Mouse (Mus musculus) c-Kit-positive CD71-negative TER-119-negative erythroid progenitor cells, embryonic 14.5 days (primary cell): ENCODE measurements around the gene Tmem94.
A peak's percentile ranks its signal among the peaks of the same experiment; 100 is the strongest.

Source experiments
- DNase-seq: peaks from one replicate; pipeline ENCODE4 v3.0.0-alpha.2; 2013; ENCODE audit warnings: low read depth

Gene Tmem94

DNA sequence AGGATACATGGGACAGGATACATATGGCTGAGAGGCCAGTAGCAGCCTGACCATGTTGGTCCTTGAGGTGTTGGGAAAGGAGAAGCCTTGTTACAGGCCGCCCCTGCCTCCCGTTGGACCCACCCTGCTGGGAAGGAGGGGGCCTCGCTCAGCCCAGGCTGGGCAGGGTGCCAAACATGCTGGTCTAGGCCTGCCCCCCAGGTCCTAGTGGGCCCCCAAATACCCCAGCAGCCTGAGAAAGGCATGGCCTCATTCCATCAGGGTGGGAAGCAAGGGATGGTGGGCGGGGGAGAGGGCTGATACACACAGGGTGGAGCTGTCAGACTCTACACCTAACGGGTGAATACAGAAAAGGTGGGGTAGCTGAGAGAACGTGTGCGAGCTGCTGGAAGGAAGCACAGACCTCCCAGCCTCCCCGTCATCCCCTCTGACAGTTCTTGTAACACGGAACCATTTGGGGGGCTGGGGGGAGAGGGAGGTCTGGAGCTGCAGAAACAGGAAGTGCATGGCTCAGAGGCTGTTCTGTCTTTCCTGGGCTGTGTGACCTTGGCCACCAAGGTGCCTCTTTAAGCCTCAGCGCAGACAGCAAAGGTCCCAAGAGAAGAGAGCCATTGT is 43.6 kb downstream of the Tmem94 start:
- no peak for DNase-seq

- no peak for DNase-seq
These were observed 44.1 kb downstream of the Tmem94 start for GRCm38 (mm10) chr11:115809311-115809781.

DNA sequence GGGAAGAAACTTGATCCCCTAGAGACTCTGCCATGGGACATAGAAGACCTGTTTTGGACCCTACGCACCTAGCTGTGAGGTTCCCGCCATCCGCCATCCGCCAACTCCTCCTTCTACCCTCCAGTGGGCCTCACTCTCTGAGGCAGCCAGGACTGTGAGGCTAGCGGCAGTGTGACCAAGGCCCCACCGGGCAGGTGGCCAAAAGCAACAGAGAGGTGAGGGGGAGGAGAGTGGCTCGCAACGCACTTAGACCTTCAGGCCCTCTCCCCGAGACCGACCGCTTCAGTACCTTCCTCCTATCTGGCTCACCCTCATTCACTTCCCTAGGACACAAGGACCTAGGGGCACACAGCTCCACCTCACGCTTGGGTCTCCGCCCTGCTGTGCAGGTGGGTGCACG is 45.1 kb downstream of the Tmem94 start:
- no peak for DNase-seq

DNA sequence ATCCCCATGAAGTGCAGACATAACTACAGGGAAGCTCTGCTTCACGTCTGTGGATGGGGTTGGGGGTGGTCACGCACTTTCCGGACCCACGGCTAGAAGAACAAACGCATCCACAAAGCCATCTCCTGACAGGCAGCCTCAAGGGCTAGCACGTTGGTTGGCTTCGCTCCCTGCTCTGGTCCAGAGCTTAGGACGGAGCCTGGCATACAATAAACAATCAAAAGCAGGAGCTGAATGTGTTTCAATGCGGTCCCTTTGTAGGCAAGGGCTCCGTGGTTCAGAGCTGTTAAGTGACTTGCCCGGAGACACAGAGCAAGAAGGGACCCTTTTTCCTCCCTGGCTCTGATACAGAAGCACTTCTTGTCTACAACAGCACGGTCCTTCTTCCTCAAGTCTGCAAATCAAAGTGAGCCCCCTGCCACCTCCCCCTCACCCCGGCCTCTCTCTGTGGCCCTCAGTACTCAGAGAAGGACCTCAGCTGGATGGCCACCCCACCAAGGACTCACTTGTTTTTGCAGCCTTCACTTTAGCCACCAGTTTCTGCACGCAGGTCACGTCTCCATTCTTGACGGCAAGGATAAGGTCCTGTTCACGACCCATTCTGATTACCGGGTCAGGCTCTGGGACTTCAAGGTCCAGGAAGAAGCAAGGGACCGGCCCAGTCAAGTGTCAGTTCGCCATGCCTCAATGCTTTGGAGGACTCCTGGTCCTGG is 46.3 kb downstream of the Tmem94 start:
- DNase-seq, result no peak

GRCm38 (mm10) chr11:115812095-115812494 is 46.9 kb downstream of the Tmem94 start:
- no peak for DNase-seq

DNA sequence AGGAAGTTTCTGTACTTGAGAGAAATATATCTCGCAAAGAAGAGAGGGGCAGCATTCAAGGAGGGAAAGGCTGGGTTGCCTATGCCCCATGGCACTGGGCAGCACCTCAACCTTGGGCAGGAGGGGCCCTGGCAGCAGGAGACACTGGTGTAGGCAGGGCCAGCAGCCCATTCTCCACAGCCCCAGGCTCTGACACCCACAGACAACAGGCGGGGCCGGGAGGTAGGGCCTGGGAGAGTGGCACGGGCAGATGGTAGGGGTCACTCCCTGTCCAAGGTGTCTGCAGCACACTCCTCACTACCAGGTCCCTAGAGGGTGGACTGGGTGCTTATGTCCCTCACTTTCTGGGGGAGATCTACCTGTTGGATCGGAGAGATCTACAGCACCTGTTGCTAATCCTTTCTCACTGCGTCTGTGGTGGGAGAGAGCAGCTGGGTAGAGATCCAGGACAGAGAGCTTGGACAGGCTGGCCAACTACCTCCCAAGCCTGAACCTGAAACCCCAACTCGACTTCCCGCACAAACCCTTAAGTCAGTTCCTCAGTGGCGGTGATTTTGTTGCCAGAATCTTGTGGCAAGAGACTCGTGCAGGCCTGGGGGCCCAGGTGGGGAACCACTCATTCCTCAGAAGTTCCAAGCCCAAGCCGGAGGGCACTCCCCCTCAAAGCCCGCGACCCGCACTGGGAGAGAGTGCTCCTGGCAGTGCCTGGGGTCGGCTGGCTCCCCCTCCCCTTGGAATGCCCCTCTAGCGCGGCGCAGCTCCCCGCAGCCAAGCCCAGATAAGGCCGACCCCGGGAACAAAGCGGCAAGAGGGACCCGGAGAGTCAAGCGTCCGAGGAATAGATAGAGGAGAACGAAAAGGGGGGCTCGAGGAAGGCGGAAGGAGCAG is 47.5 kb downstream of the Tmem94 start:
- no peak for DNase-seq

DNA sequence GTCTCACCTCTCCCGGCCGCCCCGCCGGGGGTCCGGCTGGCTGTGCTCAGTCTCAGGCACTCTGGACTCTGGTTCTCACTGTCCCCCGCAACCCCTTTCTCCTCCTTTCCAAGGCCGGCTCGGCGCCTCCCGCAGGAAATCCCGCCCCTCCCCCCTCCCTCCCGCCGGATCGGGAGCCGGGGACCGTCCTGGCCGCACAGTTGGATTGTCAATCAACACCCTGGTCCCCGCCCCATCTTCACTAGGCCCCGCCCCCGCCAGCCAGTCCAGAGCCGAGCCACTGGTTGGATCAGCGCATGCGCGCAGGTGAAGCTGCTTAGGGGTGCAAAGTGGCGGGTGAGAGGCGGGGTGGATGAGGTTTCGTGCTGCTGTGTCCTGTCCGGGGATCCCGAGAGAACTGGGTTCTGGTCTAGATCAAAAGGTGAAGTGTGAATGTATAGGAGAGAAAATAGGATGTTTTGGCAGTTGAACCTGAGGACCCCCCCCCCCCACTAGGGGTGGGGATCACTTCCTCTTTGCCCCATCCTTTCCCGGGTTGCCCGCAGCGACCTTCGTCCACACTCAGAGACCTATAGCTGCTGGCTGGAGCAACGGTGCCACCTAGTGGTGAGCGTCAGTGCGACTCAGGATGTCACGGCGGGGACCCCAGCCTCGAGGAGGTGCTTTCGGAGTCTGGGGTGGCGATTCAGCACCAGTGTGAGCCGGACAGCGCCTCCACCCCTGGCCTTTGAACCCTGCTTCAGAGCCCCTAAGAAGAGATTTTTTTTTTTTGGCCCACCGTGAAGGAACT is 48.5 kb downstream of the Tmem94 start, which contains the start of gene Caskin2:
Gene Caskin2, minus strand, starts transcription at position 133 of the 790 bp plus-strand sequence.
- DNase-seq, result peak; percentile 97

DNA sequence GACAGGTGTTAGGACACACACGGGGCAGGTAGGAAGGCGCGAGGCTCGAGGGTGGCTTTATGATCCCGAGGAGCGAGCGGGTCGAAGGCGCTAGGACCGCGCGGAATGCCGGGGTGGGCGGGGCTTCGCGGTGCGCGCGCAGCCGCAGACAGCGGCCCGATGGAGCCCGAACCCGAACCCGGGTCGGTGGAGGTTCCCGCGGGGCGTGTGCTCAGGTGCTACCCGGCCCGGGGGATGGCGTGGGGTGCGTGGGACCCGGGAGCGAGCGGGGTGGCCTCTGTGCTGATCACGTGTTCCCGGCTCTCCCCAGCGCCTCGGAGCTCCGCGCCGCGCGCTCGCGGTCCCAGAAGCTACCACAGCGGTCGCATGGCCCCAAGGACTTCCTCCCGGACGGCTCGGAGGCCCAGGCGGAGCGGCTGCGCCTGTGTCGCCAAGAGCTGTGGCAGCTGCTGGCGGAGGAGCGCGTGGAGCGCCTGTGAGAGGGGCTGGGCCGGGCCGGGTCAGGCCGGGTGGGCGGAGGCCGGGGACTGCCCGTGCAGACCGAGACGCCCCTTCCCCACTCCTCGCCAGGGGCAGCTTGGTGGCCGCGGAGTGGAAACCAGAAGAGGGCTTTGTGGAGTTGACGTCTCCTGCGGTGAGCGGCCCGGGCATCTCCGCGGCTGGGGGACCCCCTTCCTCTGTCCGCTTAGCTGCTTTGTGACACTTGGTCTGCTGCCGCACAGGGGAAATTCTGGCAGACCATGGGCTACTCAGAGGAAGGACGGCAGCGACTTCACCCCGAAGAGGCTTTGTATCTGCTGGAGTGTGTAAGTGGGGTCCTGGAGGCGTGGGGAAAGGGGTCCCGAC is 49.6 kb downstream of the Tmem94 start, which contains the start of gene Tsen54:
Gene Tsen54, plus strand, starts transcription at position 120 of the 846 bp plus-strand sequence.
- DNase-seq, result peak; percentile 58

GRCm38 (mm10) chr11:115817331-115817730 is 52.1 kb downstream of the Tmem94 start:
- DNase-seq, result no peak

DNA sequence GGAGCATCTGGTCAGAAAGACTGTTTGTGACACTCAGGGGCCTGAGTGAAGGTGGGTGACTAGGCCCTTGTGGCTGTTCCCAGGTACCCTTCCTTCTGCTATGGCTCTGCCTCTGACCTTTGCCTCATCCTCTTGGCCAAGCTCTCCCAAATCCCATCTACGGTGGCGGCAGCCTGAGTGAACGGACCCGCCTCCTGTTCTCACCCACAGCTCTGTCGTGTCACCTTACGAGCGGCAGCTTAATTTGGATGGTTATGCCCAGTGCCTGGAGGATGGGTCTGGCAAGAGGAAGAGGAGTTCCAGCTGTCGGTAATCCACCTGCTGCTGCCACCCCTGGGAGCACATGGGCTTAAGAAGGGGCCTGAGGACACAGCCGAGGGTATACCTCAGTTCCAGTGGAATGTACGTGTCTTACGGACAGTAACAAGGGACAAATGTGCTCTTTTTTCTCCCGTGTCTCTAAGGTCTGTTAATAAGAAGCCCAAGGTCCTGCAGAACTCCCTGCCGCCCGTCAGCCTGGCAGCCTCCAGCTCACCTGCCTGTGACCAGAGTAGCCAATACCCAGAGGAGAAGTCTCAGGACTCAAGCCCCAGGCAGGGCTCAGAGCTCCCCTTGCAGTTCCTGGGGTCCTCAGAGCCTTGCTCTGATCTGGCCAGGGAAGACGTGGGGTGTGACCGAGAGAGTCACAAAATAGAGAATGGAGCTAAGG is 54.8 kb downstream of the Tmem94 start:
- no peak for DNase-seq

DNA sequence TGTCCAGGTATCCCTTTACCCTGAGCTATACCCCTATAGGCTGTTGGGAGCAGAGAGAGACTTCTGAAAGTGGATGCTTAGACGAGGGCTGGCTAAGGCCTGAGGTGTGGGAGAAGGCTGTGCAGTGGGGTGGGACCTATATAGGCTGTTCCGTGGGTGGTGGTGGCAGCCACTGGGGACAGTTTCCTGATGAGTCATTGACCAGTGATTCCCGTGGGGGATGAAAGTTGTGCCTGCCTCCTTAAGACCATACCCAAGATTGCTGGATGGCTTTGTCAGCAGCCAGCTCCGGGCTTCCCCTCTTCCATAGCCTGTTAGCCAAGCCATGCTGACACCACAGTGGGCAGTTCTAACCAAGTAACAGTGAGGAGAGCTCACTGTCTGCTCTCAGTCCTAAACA is 55.8 kb downstream of the Tmem94 start:
- no peak for DNase-seq

DNA sequence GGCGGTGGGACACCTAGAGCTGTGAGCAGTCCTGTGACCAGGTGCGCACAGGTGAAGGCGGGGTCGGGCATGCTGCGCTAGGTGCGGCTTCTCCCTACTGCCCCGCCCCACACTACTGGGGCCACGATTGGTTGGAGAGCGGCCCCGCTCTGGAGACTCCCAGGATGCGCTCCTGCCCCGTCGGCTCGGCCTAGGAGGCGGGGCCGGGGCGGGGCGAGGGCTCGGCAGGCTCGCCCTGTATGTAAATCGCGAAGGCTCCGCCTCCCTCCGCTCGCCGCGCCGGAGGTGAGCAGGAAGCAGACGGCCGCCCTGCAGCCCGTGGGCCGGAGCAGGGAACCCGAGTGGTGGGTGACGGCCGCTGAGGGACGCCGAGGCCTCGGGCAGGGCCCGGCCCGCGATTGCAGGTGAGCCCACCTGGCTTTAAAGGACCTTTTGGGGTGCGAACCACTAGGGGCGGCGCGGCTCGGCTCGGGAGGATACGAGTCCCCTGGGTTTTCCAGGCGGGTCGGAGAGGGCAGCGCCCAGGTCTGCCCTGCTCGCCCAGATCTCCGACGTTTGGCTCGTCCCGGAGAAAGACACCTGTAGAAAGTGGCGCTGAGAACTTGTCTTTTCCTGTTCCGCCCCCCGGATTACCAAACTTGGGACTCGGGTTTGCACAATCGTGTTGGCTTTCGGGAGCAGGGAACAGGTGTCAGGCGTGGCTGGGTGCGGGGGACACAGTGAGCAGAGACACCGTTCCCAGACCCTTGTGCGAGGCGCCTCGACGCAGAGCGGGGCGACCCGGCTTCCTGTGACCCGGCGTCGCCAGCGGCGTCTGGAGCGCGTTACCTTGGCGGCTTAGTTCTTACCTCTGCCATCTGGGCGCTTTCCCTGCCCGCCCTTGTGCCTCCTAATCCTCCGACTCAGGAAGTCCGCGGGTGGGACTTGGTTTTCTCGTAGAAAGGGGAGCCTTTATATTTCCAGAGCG is 58.8 kb downstream of the Tmem94 start, which contains the start of gene Llgl2:
Gene Llgl2, plus strand, starts transcription at position 276 of the 967 bp plus-strand sequence.
- DNase-seq, result peak; percentile 86

GRCm38 (mm10) chr11:115824813-115825212 is 59.6 kb downstream of the Tmem94 start:
- no peak for DNase-seq

DNA sequence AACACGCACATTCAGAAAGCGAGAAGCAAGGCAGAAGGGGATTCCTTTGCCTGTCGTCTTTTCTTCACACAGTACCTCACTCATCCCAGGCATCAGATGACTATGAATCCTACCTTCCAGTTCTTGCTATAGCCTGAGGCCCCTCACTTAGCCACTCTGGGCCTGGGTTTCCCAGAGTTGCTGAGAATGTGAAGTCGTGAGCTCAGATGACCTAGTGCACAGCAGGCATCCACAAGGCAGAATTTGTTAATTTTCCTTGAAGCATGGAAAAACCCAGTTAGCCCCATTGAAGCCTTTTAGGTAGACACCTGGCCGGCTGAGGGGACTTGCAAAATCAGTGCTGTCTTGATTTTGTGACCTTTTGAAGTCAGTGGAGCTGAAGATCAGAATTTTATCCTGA is 61.3 kb downstream of the Tmem94 start:
- no peak for DNase-seq

- DNase-seq, result no peak
These were observed 62.4 kb downstream of the Tmem94 start for GRCm38 (mm10) chr11:115827624-115828023.

GRCm38 (mm10) chr11:115829036-115829435 is 63.8 kb downstream of the Tmem94 start:
- DNase-seq, result no peak

GRCm38 (mm10) chr11:115830550-115831325 is 65.5 kb downstream of the Tmem94 start:
- no peak for DNase-seq

GRCm38 (mm10) chr11:115831518-115831917 is 66.3 kb downstream of the Tmem94 start:
- no peak for DNase-seq
